Mouse (Mus musculus) hindbrain, embryonic 12.5 days (tissue): ENCODE data around the gene Map2k7. TPM values are rescaled to one million over a fixed set of nuclear protein-coding genes. Genes with fewer than 3 reads are reported as not detected.

Experiments used
- ATAC-seq: fragments of 200-750 bp; cut with Nextera tagmentation; 2 replicates; pipeline ENCODE4 v1.8.0; 2017; ENCODE audit warnings: moderate TSS enrichment; ENCODE audit not compliant: low FRiP score
- H3K27ac ChIP-seq: fragments of 300-500 bp; sonication (generic); 2 replicates; pipeline ENCODE4 v1.5.1; 2016; ENCODE audit warnings: mild to moderate bottlenecking
- H3K27me3 ChIP-seq: fragments of 300-500 bp; sonication (generic); 2 replicates; pipeline ENCODE4 v1.6.1; 2016; ENCODE audit warnings: mild to moderate bottlenecking
- H3K36me3 ChIP-seq: fragments of 300-500 bp; sonication (generic); 2 replicates; pipeline ENCODE4 v1.6.1; 2016; ENCODE audit warnings: mild to moderate bottlenecking
- H3K4me1 ChIP-seq: fragments of 300-500 bp; sonication (generic); 2 replicates; pipeline ENCODE4 v1.6.1; 2016
- H3K4me2 ChIP-seq: fragments of 300-500 bp; sonication (generic); replicated peaks from 2 replicates; pipeline ENCODE4 v1.6.1; 2016; ENCODE audit warnings: mild to moderate bottlenecking
- H3K4me3 ChIP-seq: fragments of 300-500 bp; sonication (generic); 2 replicates; pipeline ENCODE4 v1.5.1; 2016; ENCODE audit warnings: mild to moderate bottlenecking
- H3K9ac ChIP-seq: fragments of 300-500 bp; sonication (generic); 2 replicates; pipeline ENCODE4 v1.6.1; 2016; ENCODE audit warnings: mild to moderate bottlenecking, moderate library complexity
- H3K9me3 ChIP-seq: fragments of 300-500 bp; sonication (generic); replicated peaks from 2 replicates; pipeline ENCODE4 v1.6.1; 2016; ENCODE audit warnings: mild to moderate bottlenecking
- WGBS: fragments of 180-500 bp; shearing (Covaris S2); methylation state at CpG from one replicate; pipeline ENCODE4 v1.1.7; 2016; 5-methylcytosine and 5-hydroxymethylcytosine counted together
- polyA plus RNA-seq: library from polyadenylated mRNA; unstranded; fragments of >200 nt; fragmentation: Nextera tagmentation; extraction: Ambion mirVana; gene quantifications from 2 replicates; pipeline ENCODE4 v1.2.1, GENCODE M21; 2016

Map2k7 gene
- 41.2 and 46.4 TPM in 2 replicates for polyA plus RNA-seq

DNA sequence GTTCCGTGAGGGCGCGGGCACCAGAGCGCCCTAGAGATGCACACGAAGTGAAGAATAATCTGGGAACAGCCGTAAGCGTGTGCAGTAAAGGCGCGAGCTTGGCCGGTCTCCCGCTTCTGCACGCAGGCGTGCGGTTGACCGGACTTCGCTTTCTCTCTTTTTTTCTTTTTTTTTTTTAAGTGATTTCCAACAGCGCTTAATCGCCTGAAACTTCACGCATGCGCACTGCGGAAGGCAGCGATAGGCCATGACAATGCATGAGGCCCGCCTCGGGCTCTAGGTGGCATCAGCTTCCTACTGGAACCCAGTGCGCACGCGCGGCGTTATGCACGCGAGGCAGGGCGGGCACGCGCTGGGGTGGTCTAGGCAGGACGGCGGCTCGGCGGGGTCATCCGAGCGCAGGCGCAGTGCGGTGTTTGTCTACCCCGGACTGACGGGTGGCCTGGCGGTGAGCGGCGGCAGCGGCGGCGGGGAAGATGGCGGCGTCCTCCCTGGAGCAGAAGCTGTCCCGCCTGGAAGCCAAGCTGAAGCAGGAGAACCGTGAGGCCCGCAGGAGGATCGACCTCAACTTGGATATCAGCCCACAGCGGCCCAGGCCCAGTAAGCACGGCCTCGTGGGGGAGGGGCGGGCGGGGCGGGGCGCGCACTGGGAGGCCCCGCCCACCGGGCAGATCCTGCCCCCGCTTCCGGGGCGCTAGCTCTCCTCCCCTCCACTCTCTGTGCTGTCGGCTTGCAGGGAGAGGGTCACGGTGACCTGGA is at the start of gene Map2k7, which contains the start of gene Gm49320:
Map2k7 (plus strand) TSS at position 307 of the 759 bp plus-strand sequence.
Gm49320 (plus strand) TSS at position 432 of the 759 bp plus-strand sequence.
- WGBS: under 1% methylated on average over 56 of the region's 71 CpGs
- H3K4me2 ChIP-seq: peak within 1 kb of the TSS; percentile 85
- no peaks in the 10 kb centered on the region for H3K9me3 ChIP-seq
- peak; percentile 93 for ATAC-seq
- H3K9ac ChIP-seq: peak within 1 kb of the TSS; percentile 83
- peak within 1 kb of the TSS; percentile 81 for H3K4me3 ChIP-seq
- H3K27me3 ChIP-seq: 0 out of 2 replicates have a peak, but pooled peaks cover 4% of the 10 kb centered on the region
- H3K4me1 ChIP-seq: peaks cover 25% of the 10 kb centered on the region
- peak within 1 kb of the TSS; percentile 92 for H3K27ac ChIP-seq
- H3K36me3 ChIP-seq: peaks cover 26% of the 10 kb centered on the region

DNA sequence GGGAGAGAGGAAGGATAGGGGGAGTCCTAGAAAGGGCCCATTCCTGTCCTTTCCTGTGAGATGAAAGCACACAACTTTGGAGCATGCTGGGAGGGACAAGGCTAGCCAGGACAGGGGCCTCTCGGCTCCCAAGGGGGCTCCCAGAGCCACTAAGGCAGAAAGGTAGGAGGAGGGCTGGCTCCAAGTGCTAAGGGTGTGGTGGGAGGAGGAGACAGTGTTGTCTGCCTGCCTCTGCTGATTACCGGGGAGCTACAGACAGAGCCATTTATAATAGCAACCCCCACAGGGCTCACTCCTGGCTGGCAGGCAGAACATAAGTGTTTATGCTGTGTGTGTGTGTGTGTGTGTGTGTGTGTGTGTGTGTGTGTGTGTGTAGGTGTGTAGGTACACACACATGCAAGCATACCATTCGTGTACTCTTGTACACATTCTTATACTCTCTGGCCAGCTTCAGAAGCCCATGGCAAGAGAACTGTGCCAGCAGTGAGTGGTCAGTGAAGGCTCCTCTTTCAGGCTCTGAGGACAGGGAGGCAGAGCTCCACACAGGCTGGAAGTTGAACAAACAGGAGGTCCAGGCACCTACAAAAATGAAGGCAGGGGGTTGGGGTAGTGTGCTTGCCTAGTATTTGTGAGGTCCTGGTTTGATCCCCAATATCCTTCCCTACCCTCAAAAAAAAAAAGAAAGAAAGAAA is 49.4 kb upstream of the Map2k7 start:
- H3K4me3 ChIP-seq: no peak overlapping the region
- peaks cover 65% of the 10 kb centered on the region for H3K36me3 ChIP-seq
- H3K9me3 ChIP-seq: no peaks in the 10 kb centered on the region
- ATAC-seq: no peak
- 30% methylated on average over 3 of the region's 3 CpGs for WGBS
- peaks cover 18% of the 10 kb centered on the region for H3K4me1 ChIP-seq
- no peak overlapping the region for H3K4me2 ChIP-seq
- H3K27ac ChIP-seq: no peak overlapping the region
- no peaks in the 10 kb centered on the region for H3K27me3 ChIP-seq
- no peak overlapping the region for H3K9ac ChIP-seq

DNA sequence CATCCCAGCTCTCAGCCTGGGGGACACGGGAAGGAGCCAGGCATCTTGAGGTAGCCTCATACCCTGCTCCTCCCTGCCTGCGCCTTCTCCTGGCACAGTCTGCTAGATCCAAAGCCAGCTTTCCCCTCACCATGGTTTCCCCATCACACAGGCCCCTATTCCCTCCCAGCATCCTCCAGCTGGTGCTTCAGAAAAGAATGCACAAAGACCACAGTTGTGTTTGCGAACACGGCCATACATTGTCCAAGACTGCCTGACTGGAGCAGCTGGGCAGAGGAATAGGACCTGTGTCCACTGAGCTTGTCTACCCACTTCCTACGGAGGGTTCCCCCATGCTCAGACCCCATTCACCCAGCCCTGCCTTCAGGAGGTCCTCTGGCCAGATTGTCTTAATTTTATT is 46.2 kb upstream of the Map2k7 start:
- no peaks in the 10 kb centered on the region for H3K9me3 ChIP-seq
- no peak overlapping the region for H3K9ac ChIP-seq
- no peaks in the 10 kb centered on the region for H3K27me3 ChIP-seq
- H3K4me1 ChIP-seq: peaks cover 18% of the 10 kb centered on the region
- no peak overlapping the region for H3K4me2 ChIP-seq
- H3K4me3 ChIP-seq: no peak overlapping the region
- H3K36me3 ChIP-seq: peaks cover 50% of the 10 kb centered on the region
- peak; percentile 74 for ATAC-seq
- 37% methylated on average over 5 of the region's 5 CpGs for WGBS
- H3K27ac ChIP-seq: peak overlapping the region; percentile 81

DNA sequence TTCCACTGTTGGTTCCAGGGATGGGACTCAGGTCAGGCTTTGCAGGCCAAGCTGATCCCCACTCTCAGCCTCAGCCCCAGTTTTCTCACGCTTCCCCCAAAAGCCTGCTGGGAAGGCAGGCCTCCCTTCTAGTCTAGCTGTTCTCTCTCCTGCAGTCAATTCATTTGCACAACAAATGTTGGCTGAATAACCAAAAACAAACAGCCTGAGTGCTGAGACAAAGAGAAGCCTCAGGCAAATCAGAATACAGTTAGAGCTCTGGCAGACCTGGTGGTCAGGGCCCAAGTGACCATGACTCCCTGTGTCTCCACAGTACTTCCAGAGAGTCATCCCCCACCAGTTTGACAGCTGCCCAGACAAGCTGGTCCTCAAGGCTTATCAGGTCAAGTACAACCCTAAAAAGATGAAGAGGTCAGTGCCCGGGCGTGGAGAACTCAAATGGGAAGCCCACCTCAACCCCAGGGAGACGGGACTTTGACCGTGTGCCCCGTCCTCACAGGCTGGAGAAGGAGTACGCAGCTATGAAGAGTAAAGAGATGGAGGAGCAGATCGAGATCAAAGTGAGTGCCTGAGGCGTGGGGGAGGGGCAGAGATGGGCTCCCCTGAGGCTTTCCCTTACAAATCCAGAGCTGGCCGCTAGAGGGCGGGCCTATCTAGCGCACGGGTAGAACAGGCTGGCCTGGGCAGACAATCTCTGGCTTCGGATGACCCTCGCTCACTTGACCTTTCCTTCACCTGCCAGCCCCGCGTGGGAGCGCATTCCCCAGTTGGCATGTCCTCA is 45.5 kb upstream of the Map2k7 start:
- H3K9me3 ChIP-seq: no peaks in the 10 kb centered on the region
- 4% methylated on average over 18 of the region's 18 CpGs for WGBS
- H3K4me2 ChIP-seq: 0 out of 2 replicates have a peak overlapping the region, but pooled peaks have one; percentile 23
- H3K36me3 ChIP-seq: peaks cover 43% of the 10 kb centered on the region
- H3K27ac ChIP-seq: peak overlapping the region; percentile 81
- H3K27me3 ChIP-seq: no peaks in the 10 kb centered on the region
- 0 out of 2 replicates have a peak overlapping the region, but pooled peaks have one; percentile 15 for H3K9ac ChIP-seq
- ATAC-seq: peak; percentile 81
- H3K4me3 ChIP-seq: no peak overlapping the region
- H3K4me1 ChIP-seq: peaks cover 18% of the 10 kb centered on the region

DNA sequence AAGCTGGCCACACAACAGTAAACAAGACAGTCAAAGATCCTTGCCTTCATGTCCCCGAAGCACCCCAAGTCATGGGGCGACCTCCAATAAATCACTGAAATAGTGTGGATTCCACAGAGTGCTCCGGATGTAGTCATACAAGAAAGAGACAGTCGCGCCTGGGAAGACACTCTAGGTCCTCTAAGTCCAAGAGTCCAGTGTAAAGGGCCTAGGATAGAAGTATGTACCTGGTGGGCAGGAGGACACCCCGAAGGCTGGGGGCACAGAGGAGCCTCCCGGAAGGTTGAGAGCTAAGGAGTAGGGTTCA is 45.0 kb upstream of the Map2k7 start:
- Histone ChIP-seq H3K4me2 (0 out of 2 replicates have a peak overlapping the region, but pooled peaks have one; percentile 23), H3K27ac (peak overlapping the region; percentile 81; the same call in 1 of the 2 replicates), H3K9ac (no peak overlapping the region), H3K4me1 (peaks cover 18% of the 10 kb centered on the region), H3K9me3 (no peaks in the 10 kb centered on the region), H3K27me3 (no peaks in the 10 kb centered on the region), H3K36me3 (peaks cover 37% of the 10 kb centered on the region), H3K4me3 (no peak overlapping the region)
- peak; percentile 8; the same call in 1 of the 2 replicates for ATAC-seq
- 54% methylated on average over 7 of the region's 7 CpGs for WGBS

DNA sequence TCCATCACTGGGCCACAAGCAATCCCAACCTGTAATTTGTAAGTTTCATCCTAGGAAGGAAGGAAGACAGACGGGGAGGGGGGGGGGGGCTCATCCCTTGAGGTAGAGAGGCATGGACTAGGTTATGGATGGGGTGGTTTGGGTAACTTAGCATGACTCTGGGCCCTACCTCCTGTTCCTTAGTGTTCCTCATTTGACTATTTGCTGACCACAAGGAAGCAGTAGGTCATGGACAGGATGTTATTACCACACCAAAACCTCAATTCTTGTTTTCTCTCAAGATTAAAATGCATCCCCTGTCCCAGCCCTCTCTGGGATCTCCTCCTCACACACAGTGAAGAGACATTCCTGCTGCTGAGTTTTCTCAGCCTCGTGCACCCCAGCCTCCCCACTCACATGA is 37.2 kb upstream of the Map2k7 start:
- Histone ChIP-seq H3K4me3 (no peak overlapping the region), H3K4me2 (no peak overlapping the region), H3K36me3 (peaks cover 56% of the 10 kb centered on the region), H3K27ac (no peak overlapping the region), H3K9me3 (no peaks in the 10 kb centered on the region), H3K9ac (no peak overlapping the region), H3K27me3 (peaks cover 34% of the 10 kb centered on the region), H3K4me1 (peaks cover 6% of the 10 kb centered on the region)
- 58% methylated on average over 2 of the region's 2 CpGs for WGBS
- ATAC-seq: no peak

DNA sequence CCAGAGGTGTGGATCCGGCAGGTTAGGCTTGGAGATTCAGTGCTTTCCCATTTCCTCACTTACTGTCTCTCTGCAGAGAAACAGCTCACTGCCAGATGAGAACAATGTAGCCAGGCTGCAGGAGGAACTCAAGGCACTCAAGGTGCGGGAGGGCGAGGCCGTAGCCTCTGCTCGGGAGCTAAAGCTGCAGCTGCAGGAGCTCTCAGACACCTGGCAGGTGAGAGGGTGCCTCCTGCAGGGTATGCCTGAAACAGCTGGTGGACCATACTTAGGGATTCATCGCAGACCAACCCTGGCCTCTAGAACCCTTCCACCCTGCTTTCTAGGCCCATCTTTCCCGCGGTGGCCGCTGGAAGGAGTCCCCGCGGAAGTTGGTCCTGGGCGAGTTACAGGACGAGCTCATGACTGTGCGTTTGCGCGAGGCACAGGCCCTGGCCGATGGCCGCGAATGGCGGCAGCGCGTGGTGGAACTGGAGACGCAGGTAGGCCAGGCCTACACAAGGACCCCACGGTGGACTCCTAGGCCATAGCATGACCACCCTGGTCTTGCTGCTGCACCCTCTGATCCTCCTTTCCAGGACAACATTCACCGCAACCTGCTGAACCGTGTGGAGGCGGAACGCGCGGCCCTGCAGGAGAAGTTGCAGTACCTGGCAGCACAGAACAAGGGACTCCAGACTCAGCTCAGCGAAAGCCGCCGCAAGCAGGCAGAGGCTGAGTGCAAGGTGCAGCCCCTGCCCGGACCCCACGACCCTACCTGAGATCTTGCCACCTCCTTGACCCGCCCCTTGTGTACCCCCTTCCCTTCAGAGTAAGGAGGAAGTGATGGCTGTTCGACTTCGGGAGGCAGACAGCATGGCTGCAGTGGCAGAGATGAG is 33.1 kb upstream of the Map2k7 start:
- Histone ChIP-seq H3K9ac (no peak overlapping the region), H3K4me2 (no peak overlapping the region), H3K9me3 (no peaks in the 10 kb centered on the region), H3K27me3 (peaks cover 48% of the 10 kb centered on the region), H3K4me3 (no peak overlapping the region), H3K36me3 (peaks cover 78% of the 10 kb centered on the region), H3K27ac (no peak overlapping the region), H3K4me1 (peaks cover 19% of the 10 kb centered on the region)
- 17% methylated on average over 38 of the region's 38 CpGs for WGBS
- ATAC-seq: no peak

DNA sequence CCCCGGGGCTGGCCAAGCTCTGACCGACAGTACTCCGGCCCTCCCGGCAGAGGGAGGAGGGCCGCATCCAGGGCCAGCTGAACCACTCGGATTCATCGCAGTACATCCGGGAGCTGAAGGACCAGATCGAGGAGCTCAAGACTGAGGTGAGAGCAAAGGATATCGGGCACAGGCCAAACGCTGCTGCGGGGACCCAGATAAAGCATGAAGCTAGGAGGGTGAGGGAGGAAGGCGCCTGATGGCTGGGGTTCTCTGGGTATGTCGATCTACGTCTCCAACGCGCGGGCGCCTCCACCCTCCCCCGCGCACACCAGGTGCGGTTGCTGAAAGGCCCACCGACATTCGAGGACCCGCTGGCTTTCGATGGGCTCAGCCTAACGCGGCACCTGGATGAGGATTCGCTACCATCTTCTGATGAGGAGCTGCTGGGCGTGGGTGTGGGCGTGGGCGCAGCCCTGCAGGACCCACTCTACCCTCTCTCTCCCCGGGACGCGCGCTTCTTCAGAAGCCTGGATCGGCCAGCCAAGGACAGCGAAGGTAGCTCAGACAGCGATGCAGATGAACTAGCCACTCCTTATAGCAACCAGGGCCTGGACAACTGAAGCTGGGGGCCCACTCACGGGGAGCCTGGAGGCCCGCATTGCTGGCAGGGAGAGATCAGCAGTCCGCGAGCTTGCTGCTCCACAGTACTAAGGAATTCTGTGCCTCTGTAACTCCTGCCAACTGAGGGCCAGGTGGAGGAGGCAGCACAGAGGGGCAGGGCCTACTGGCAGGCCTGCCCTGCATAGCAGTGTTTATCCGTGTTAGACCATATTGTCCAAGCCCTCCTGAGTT is 32.1 kb upstream of the Map2k7 start:
- no peak overlapping the region for H3K27ac ChIP-seq
- peaks cover 23% of the 10 kb centered on the region for H3K4me1 ChIP-seq
- H3K36me3 ChIP-seq: peaks cover 79% of the 10 kb centered on the region
- no peak overlapping the region for H3K4me3 ChIP-seq
- no peak; the same call in 1 of the 2 replicates for ATAC-seq
- H3K4me2 ChIP-seq: 0 out of 2 replicates have a peak overlapping the region, but pooled peaks have one; percentile 4
- no peaks in the 10 kb centered on the region for H3K9me3 ChIP-seq
- H3K9ac ChIP-seq: peak overlapping the region; percentile 41
- 12% methylated on average over 44 of the region's 44 CpGs for WGBS
- peaks cover 48% of the 10 kb centered on the region for H3K27me3 ChIP-seq

DNA sequence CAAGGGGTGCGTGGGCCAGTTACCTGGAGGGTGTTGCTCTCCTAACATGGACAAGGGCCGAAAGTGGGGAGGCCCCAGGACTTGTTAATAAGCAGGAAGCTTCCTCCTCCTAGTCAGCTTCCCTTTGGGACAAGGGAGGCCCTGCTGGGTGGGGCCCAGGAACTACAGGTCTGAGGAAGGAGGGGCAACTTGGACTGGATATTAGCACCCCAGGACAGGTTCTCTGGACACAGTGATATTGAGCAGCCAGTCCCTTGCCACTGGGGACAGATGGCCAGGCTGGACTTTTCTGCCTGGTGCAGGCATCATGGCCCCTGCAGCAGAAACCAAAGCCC is 31.6 kb upstream of the Map2k7 start:
- 34% methylated on average over 2 of the region's 2 CpGs for WGBS
- peaks cover 23% of the 10 kb centered on the region for H3K4me1 ChIP-seq

DNA sequence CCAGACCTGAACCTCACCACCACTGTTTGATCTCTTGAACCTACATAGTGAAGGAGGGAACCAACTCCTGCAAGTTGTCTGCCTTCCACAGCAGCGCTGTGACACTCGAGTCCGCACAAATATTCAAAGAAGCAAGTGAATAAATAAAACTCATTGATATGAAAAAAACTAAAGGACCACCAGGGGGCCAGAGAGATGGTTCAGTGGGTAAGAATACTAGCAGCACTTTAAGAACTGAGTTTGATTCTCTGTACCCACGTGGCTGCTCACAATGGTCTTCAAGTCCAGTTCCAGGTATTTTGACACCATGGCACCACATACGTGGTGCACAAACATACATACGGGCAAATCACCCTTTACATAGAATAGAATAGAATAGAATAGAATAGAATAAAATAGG is 27.4 kb upstream of the Map2k7 start:
- Histone ChIP-seq H3K4me2 (no peak overlapping the region), H3K9ac (no peak overlapping the region), H3K27ac (no peak overlapping the region), H3K27me3 (peaks cover 26% of the 10 kb centered on the region), H3K4me3 (no peak overlapping the region), H3K4me1 (peaks cover 56% of the 10 kb centered on the region), H3K36me3 (peaks cover 53% of the 10 kb centered on the region), H3K9me3 (no peaks in the 10 kb centered on the region)
- 73% methylated on average over 6 of the region's 6 CpGs for WGBS
- ATAC-seq: no peak

More for the DNA sequence above, 31.6 kb upstream of the Map2k7 start:
- no peak overlapping the region for H3K9ac ChIP-seq
- no peak overlapping the region for H3K27ac ChIP-seq
- H3K4me3 ChIP-seq: no peak overlapping the region
- no peak for ATAC-seq
- H3K36me3 ChIP-seq: peaks cover 77% of the 10 kb centered on the region
- no peaks in the 10 kb centered on the region for H3K9me3 ChIP-seq
- H3K4me2 ChIP-seq: 0 out of 2 replicates have a peak overlapping the region, but pooled peaks have one; percentile 4
- H3K27me3 ChIP-seq: peaks cover 44% of the 10 kb centered on the region
